Mouse (Mus musculus): Measurements from ENCODE around the gene Ccr4. TPM values are rescaled to one million over a fixed set of nuclear protein-coding genes. Genes with fewer than 3 reads are reported as not detected.
A peak's percentile ranks its signal among the peaks of the same experiment; 100 is the strongest.

The Ccr4 gene
- polyA plus RNA-seq, 1 experiment from 2014 or later, result not detected

- WGBS (ENCODE audit: insufficient replicate concordance), result 75% methylated on average over 7 of the region's 7 CpGs
- no peak for ATAC-seq
- no peaks in the 10 kb centered on the region for H3K9me3 ChIP-seq (ENCODE audit: low read length)
Measured at GRCm38 (mm10) chr9:114471892-114472291, 32.8 kb downstream of the Ccr4 start.

GRCm38 (mm10) chr9:114468701-114469100 lies 36.0 kb downstream of the Ccr4 start:
- no peaks in the 10 kb centered on the region for H3K4me1 ChIP-seq (ENCODE audit: insufficient read depth)
- DNase-seq, result no peak
- H3K4me2 ChIP-seq (ENCODE audit: low read depth, low read length), result no peak overlapping the region
- TF ChIP-seq EP300 (IDR thresholded peaks at IDR 0.05; ENCODE audit: low read depth) (no peak), CTCF (IDR thresholded peaks at IDR 0.05; ENCODE audit: low read depth) (peak; percentile 18; the same call in 1 of the 2 replicates)
- no peak overlapping the region for H3K4me3 ChIP-seq (ENCODE audit: low read depth, low read length)
- no peaks in the 10 kb centered on the region for H3K9me3 ChIP-seq (ENCODE audit: low read length)
- H3K27ac ChIP-seq (ENCODE audit: low read depth), result no peak overlapping the region
- ATAC-seq, result no peak
- 87% methylated on average over 4 of the region's 4 CpGs for whole genome bisulfite sequencing (ENCODE audit: insufficient replicate concordance)
- H3K36me3 ChIP-seq (replicated peaks; ENCODE audit: insufficient read depth, low read length), result peaks cover 19% of the 10 kb centered on the region
- no peak overlapping the region for H3K9ac ChIP-seq (replicated peaks)
- no peaks in the 10 kb centered on the region for H3K27me3 ChIP-seq (ENCODE audit: insufficient read depth, low read length)

More at GRCm38 (mm10) chr9:114471892-114472291, 32.8 kb downstream of the Ccr4 start:
- Histone ChIP-seq H3K4me2 (ENCODE audit: low read depth, low read length) (no peak overlapping the region), H3K4me3 (ENCODE audit: low read depth, low read length) (no peak overlapping the region), H3K27ac (ENCODE audit: low read depth) (no peak overlapping the region), H3K36me3 (replicated peaks; ENCODE audit: insufficient read depth, low read length) (peaks cover 2% of the 10 kb centered on the region), H3K27me3 (ENCODE audit: insufficient read depth, low read length) (no peaks in the 10 kb centered on the region), H3K9ac (replicated peaks) (no peak overlapping the region), H3K4me1 (ENCODE audit: insufficient read depth) (no peaks in the 10 kb centered on the region)
- no peak for DNase-seq
- TF ChIP-seq EP300 (IDR thresholded peaks at IDR 0.05; ENCODE audit: low read depth), result no peak
- no peak for TF ChIP-seq CTCF (IDR thresholded peaks at IDR 0.05; ENCODE audit: low read depth)

DNA sequence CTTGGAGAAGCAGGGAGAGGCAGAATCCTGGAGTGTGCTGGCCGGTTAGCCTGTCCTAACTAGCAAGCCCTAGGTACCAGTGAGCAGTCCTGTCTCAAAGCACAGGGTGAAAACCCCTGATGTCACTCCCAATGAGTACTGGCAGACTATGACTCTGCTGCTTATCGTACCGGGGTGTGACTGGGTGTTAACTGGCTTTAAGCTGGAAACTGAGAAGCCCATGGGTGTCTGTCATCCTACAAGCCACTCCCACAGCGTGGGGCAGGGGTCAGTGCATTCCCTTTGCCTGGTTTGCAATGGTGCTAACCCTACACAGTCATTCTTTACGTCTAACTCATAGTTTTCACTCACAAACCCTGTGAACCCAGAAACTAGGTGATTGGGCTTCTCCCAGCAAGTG lies 36.5 kb downstream of the Ccr4 start:
- ATAC-seq, result no peak
- 83% methylated on average over 5 of the region's 5 CpGs for WGBS (ENCODE audit: insufficient replicate concordance)
- Histone ChIP-seq H3K9ac (replicated peaks) (no peak overlapping the region), H3K4me2 (ENCODE audit: low read depth, low read length) (no peak overlapping the region), H3K4me1 (ENCODE audit: insufficient read depth) (no peaks in the 10 kb centered on the region), H3K9me3 (ENCODE audit: low read length) (no peaks in the 10 kb centered on the region), H3K4me3 (ENCODE audit: low read depth, low read length) (no peak overlapping the region), H3K36me3 (replicated peaks; ENCODE audit: insufficient read depth, low read length) (peaks cover 19% of the 10 kb centered on the region), H3K27ac (ENCODE audit: low read depth) (no peak overlapping the region), H3K27me3 (ENCODE audit: insufficient read depth, low read length) (no peaks in the 10 kb centered on the region)
- TF ChIP-seq EP300 (IDR thresholded peaks at IDR 0.05; ENCODE audit: low read depth), result no peak
- TF ChIP-seq CTCF (IDR thresholded peaks at IDR 0.05; ENCODE audit: low read depth), result no peak
- DNase-seq, result no peak

- no peaks in the 10 kb centered on the region for H3K27me3 ChIP-seq (ENCODE audit: insufficient read depth, low read length)
- no peak overlapping the region for H3K4me3 ChIP-seq (ENCODE audit: low read depth, low read length)
- TF ChIP-seq EP300 (IDR thresholded peaks at IDR 0.05; ENCODE audit: low read depth) (no peak), CTCF (IDR thresholded peaks at IDR 0.05; ENCODE audit: low read depth) (no peak)
- H3K4me2 ChIP-seq (ENCODE audit: low read depth, low read length), result no peak overlapping the region
- H3K4me1 ChIP-seq (ENCODE audit: insufficient read depth), result no peaks in the 10 kb centered on the region
- 61% methylated on average over 7 of the region's 7 CpGs for WGBS (ENCODE audit: insufficient replicate concordance)
- H3K9me3 ChIP-seq (ENCODE audit: low read length), result no peaks in the 10 kb centered on the region
- no peak overlapping the region for H3K9ac ChIP-seq (replicated peaks)
- no peak overlapping the region for H3K27ac ChIP-seq (ENCODE audit: low read depth)
- ATAC-seq, result no peak
- DNase-seq, result no peak
- peaks cover 19% of the 10 kb centered on the region for H3K36me3 ChIP-seq (replicated peaks; ENCODE audit: insufficient read depth, low read length)
Measured at GRCm38 (mm10) chr9:114466871-114467270, 37.8 kb downstream of the Ccr4 start.

DNA sequence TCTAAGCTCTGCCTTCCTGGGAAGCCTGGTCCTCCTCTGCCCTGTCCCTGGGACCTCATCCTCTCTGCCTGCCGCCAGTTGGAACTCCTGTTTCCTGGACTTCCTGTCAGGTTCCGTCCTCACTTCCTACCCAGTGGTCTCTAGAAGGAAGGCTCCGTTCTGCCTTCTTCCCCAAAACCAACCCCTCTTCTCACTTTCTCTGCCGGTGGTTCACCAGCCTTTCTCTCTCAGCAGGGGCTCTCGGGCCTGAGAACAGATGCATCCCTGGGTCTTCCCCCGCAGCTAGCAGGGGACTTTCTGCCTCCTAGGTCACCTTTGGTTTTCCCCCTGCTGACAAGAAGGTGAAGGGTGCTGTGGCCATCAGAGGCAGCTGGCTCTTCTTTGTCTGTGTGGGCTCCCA lies 39.3 kb downstream of the Ccr4 start:
- WGBS (ENCODE audit: insufficient replicate concordance), result 60% methylated on average over 6 of the region's 6 CpGs
- H3K9me3 ChIP-seq (ENCODE audit: low read length), result no peaks in the 10 kb centered on the region
- H3K36me3 ChIP-seq (replicated peaks; ENCODE audit: insufficient read depth, low read length), result peaks cover 19% of the 10 kb centered on the region
- H3K4me1 ChIP-seq (ENCODE audit: insufficient read depth), result no peaks in the 10 kb centered on the region
- DNase-seq (no peak), ATAC-seq (no peak)
- no peak for TF ChIP-seq CTCF (IDR thresholded peaks at IDR 0.05; ENCODE audit: low read depth)
- no peak for TF ChIP-seq EP300 (IDR thresholded peaks at IDR 0.05; ENCODE audit: low read depth)
- no peak overlapping the region for H3K4me3 ChIP-seq (ENCODE audit: low read depth, low read length)
- no peak overlapping the region for H3K9ac ChIP-seq (replicated peaks)
- H3K4me2 ChIP-seq (ENCODE audit: low read depth, low read length), result no peak overlapping the region
- no peaks in the 10 kb centered on the region for H3K27me3 ChIP-seq (ENCODE audit: insufficient read depth, low read length)
- H3K27ac ChIP-seq (ENCODE audit: low read depth), result no peak overlapping the region

DNA sequence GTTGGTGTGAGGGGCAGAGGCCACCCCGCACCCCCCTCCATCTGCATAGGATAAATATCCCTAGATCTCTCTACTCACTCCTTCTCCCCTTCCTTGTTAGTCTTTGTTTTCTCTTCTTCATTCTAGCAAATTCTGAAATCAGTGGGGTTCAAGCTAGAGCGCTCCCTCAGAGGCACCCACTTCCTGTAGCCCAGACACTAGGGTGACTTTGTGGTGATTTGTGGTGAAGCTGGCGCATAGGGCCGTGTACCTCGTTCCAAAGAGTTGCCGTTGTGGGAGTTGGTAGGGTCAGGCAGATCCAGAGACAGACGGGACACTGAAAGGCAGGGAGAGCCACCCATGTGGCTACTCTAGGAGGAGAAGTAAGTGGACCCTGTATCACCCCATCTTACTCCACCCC lies 42.1 kb downstream of the Ccr4 start:
- Histone ChIP-seq H3K36me3 (replicated peaks; ENCODE audit: insufficient read depth, low read length) (peaks cover 19% of the 10 kb centered on the region), H3K4me1 (ENCODE audit: insufficient read depth) (no peaks in the 10 kb centered on the region), H3K4me3 (ENCODE audit: low read depth, low read length) (no peak overlapping the region), H3K27ac (ENCODE audit: low read depth) (no peak overlapping the region), H3K27me3 (ENCODE audit: insufficient read depth, low read length) (no peaks in the 10 kb centered on the region), H3K9me3 (ENCODE audit: low read length) (no peaks in the 10 kb centered on the region), H3K4me2 (ENCODE audit: low read depth, low read length) (no peak overlapping the region), H3K9ac (replicated peaks) (no peak overlapping the region)
- no peak for ATAC-seq
- TF ChIP-seq EP300 (IDR thresholded peaks at IDR 0.05; ENCODE audit: low read depth) (no peak), CTCF (IDR thresholded peaks at IDR 0.05; ENCODE audit: low read depth) (no peak)
- WGBS (ENCODE audit: insufficient replicate concordance), result 81% methylated on average over 7 of the region's 7 CpGs
- DNase-seq, result no peak

DNA sequence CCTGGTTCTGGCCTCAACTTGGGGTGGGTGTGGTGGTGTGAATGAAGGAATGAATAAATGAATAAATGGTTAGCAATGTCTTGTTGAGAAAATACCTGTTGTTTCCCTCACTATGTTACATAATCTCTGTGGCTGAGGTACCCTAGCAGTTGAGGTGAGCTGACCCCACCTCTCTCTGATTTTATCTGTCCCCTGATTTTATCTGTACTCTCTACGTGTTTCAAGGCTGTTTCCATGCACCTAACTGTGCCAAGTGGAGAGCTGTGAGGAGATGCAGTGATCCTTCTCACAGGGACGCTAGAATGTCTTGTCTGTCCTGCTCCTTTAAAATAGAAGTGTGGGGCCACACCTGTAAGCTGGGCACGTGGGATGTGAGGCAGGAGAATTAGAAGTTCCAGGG lies 46.3 kb downstream of the Ccr4 start:
- 66% methylated on average over 3 of the region's 3 CpGs for WGBS (ENCODE audit: insufficient replicate concordance)
- H3K36me3 ChIP-seq (replicated peaks; ENCODE audit: insufficient read depth, low read length), result peaks cover 6% of the 10 kb centered on the region
- no peaks in the 10 kb centered on the region for H3K4me1 ChIP-seq (ENCODE audit: insufficient read depth)
- no peak overlapping the region for H3K9ac ChIP-seq (replicated peaks)
- TF ChIP-seq EP300 (IDR thresholded peaks at IDR 0.05; ENCODE audit: low read depth) (no peak), CTCF (IDR thresholded peaks at IDR 0.05; ENCODE audit: low read depth) (no peak)
- no peaks in the 10 kb centered on the region for H3K9me3 ChIP-seq (ENCODE audit: low read length)
- no peaks in the 10 kb centered on the region for H3K27me3 ChIP-seq (ENCODE audit: insufficient read depth, low read length)
- H3K4me3 ChIP-seq (ENCODE audit: low read depth, low read length), result no peak overlapping the region
- DNase-seq, result no peak
- ATAC-seq, result no peak
- H3K4me2 ChIP-seq (ENCODE audit: low read depth, low read length), result no peak overlapping the region
- no peak overlapping the region for H3K27ac ChIP-seq (ENCODE audit: low read depth)

Data from liver, postnatal 0 days (tissue).